Mouse (Mus musculus) left cerebral cortex, postnatal 4 days (tissue): ENCODE measurements around the gene Unc93a. TPM values are rescaled to one million over a fixed set of nuclear protein-coding genes. Genes with fewer than 3 reads are reported as not detected.
"Not testable (repeated sequence)": the region's sequence is repeated elsewhere in the genome, so short reads cannot be mapped to it uniquely, and the experiment has no call there.

Experiments used
- DNase-seq: peaks from one replicate; pipeline ENCODE4 v3.0.0-alpha.2; 2022
- intact Hi-C: fragments of 180-260 bp; cut with DNase I; formaldehyde crosslinking; loops from one replicate; pipeline ENCODE4 v1.15.1; 2025
- total RNA-seq, 2 experiments: library from RNA; stranded (reverse); gene quantifications; 2 replicates each; pipeline ENCODE4 v1.2.3; 2021

Gene Unc93a
- total RNA-seq, 2 experiments from 2014 or later = 0.22 to 0.24 TPM

- intact Hi-C loops, DNase-seq: not testable (repeated sequence)
These were observed 40.1 kb downstream of the Unc93a start for GRCm38 (mm10) chr17:13091510-13091909.

GRCm38 (mm10) chr17:13069227-13069626 is 62.4 kb downstream of the Unc93a start:
- DNase-seq, intact Hi-C loops: not testable (repeated sequence)

- DNase-seq, intact Hi-C loops: not testable (repeated sequence)
These were observed 63.7 kb downstream of the Unc93a start for GRCm38 (mm10) chr17:13067864-13068385.

- DNase-seq, intact Hi-C loops: not testable (repeated sequence)
These were observed 68.7 kb downstream of the Unc93a start for GRCm38 (mm10) chr17:13062882-13063281.

- intact Hi-C loops, DNase-seq: not testable (repeated sequence)
These were observed 70.8 kb downstream of the Unc93a start, which contains the start of gene Tcp10b for GRCm38 (mm10) chr17:13060804-13061203. Tcp10b (plus strand) TSS chr17:13061104.

Other genes with a start within 250 kb of the Unc93a start
- gene Pnldc1, start 221.6 kb downstream of the Unc93a start, total RNA-seq = 1 to 10 TPM; 2.5 to 3.8 TPM
- gene Tcp1, start 216.1 kb downstream of the Unc93a start, total RNA-seq = 100 to 1,000 TPM; 293 to 304 TPM
- gene Mrpl18, start 215.5 kb downstream of the Unc93a start, total RNA-seq = 10 to 100 TPM; 52.2 to 54.9 TPM
- 1 to 10 TPM; 1.6 TPM for gene Acat3, start 191.2 kb downstream of the Unc93a start, total RNA-seq
- gene Acat2, start 171.1 kb downstream of the Unc93a start, total RNA-seq = 100 to 1,000 TPM; 212 to 235 TPM
- gene Wtap, start 137.6 kb downstream of the Unc93a start, total RNA-seq = 100 to 1,000 TPM in 1 of 2 experiments, 10 to 100 TPM in 1; 95.1 to 103 TPM
- 100 to 1,000 TPM; 158 TPM for gene Sod2, start 125.0 kb downstream of the Unc93a start, total RNA-seq
- under 1 TPM; 0.34 to 0.64 TPM for gene Gpr31b, start 79.5 kb downstream of the Unc93a start, total RNA-seq
- under 1 TPM; 0.42 to 0.60 TPM for gene Tcp10b, start 70.7 kb downstream of the Unc93a start, total RNA-seq
- gene Smok2a, start 89.4 kb upstream of the Unc93a start, total RNA-seq = not detected
- gene Smok2b, start 98.4 kb upstream of the Unc93a start, total RNA-seq = not detected
- gene Tcp10c, start 222.8 kb upstream of the Unc93a start, total RNA-seq = not detected